Mouse (Mus musculus) brown adipose tissue, adult 24 weeks (tissue): ENCODE measurements around the gene Ogg1. TPM values are rescaled to one million over a fixed set of nuclear protein-coding genes. Genes with fewer than 3 reads are reported as not detected.

Source experiments
- H3K27ac ChIP-seq: fragments of 200-500 bp; replicated peaks from 2 replicates; pipeline ENCODE4 v1.5.1; 2012; ENCODE audit warnings: low read depth, mild to moderate bottlenecking, low read length
- H3K4me1 ChIP-seq: fragments of 200-500 bp; 2 replicates; pipeline ENCODE4 v1.6.1; 2012; ENCODE audit warnings: low read length, mixed read lengths; ENCODE audit not compliant: control insufficient read depth, insufficient read depth, insufficient read length
- H3K4me3 ChIP-seq: fragments of 200-500 bp; 2 replicates; pipeline ENCODE4 v1.5.1; 2012; ENCODE audit warnings: low read depth, mild to moderate bottlenecking, low read length, moderate library complexity; ENCODE audit not compliant: insufficient read depth
- polyA plus RNA-seq: library from polyadenylated mRNA; stranded (reverse); fragments of >200 nt; gene quantifications from 2 replicates; pipeline ENCODE4 v1.2.4, GENCODE M21; 2012; ENCODE audit not compliant: missing spikeins, insufficient read depth, insufficient read length

Ogg1 gene
- polyA plus RNA-seq, 1 experiment, result 18.0 TPM

DNA sequence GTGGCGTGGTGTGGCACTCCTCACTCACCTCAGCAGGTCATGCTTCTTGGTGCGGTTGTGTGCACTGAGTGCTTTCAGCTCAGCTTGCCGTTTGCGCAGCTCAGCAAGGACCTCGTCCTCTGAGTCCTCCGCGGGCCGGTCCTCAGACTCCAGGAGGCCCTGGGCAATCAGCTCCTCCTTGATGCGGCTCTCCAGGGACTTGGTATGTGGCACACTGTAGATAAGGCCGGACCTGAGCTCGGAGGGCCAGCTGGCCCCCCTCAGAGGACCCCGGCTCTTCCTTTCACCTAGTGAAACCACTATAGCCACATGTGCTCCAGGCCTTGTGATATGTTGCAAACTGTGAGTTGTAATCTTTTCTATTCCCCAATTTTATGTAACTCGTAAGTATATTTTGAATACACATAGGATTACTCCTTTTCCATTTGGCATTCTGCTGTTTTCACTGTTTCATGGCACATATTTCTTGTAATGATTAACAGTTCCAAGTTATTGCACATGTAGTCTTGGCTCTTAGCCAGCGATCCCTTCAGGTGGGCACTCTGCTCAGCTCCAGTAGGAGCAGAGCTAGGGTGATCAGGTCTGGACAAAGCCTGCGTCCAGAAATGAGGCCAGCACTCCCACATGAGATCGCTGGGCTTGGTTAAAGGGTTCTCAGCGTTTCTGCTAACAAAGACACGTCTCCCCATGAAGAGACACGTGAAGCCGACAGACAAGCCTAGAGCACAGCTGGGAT lies 43.6 kb downstream of the Ogg1 start:
- H3K27ac ChIP-seq, result no peak overlapping the region
- H3K4me3 ChIP-seq, result no peak overlapping the region
- no peaks in the 10 kb centered on the region for H3K4me1 ChIP-seq

GRCm38 (mm10) chr6:113373491-113373890 lies 46.7 kb downstream of the Ogg1 start:
- Histone ChIP-seq H3K4me1 (no peaks in the 10 kb centered on the region), H3K27ac (no peak overlapping the region), H3K4me3 (no peak overlapping the region)

DNA sequence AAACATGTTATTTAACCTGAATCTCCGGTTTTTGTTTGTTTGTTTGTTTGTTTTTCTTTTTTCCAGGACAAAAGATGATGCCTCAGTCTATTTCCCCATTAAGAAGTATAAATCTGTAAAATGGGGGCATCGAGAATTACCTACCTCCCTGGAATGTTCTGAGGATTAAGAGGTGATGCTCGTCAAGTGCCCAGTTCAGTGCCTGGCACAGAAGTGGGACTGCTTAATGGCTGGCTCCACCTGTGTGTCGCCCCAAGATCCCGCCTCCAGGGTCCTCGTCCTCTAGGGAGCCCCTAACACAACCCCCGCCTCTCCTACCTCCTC lies 50.4 kb downstream of the Ogg1 start:
- Histone ChIP-seq H3K4me3 (peak overlapping the region; percentile 61), H3K4me1 (peaks cover 4% of the 10 kb centered on the region; the same call in 1 of the 2 replicates), H3K27ac (peak overlapping the region; percentile 83)

DNA sequence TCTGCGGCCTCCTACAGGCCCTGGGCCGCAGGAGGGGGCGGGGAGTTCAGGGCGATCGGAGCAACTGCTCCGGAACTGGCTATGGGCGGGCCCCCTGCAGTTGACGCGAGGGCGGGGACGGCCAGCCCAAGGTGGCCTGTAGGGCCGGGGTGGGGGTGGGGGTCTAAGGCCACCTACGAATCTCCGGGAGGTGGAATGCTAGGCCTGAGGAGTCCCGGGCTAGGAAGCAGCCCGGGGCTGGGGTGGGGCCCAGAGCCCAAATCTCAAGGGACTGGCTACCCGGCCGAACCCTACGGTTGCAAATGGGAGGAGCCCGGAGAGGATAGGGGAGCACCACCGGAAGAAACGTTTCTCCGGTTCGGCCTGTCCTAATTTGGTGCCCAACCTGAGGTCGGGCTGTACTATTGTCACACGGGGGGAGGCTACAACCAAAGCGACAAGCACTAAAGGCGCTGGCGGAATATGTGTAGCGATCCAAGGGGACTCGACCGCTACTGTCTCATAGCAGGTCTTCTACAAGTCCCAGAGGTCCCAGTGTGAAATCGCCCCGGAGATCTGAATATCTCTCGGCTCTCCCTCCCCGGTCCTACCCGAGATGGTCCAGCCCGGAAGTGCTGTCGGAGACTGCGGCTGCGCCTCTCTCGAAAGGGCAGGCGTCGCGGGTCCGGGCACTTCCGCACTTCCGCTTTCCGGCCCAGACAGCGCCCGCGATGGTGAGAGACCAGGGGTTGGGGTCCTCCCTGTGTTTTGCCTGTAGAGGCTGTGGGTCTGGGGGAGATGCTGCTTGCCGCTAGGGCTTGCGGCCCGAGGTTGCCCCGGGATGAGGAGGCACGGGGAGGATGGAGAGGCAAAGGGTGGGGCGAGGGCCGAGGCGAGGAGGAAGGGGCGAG lies 51.0 kb downstream of the Ogg1 start, which contains the start of the genes Tada3 and Arpc4:
TSS of gene Tada3 (minus strand) at position 388 of the 890 bp plus-strand sequence.
TSS of gene Arpc4 (plus strand) at position 620 of the 890 bp plus-strand sequence.
- Histone ChIP-seq H3K27ac (peak within 1 kb of the TSS; percentile 99), H3K4me1 (peaks cover 4% of the 10 kb centered on the region; the same call in 1 of the 2 replicates), H3K4me3 (peak within 1 kb of the TSS; percentile 83)

- H3K4me1 ChIP-seq, result peaks cover 4% of the 10 kb centered on the region; the same call in 1 of the 2 replicates
- peak overlapping the region; percentile 49 for H3K4me3 ChIP-seq
- H3K27ac ChIP-seq, result no peak overlapping the region; the same call in 1 of the 2 replicates
Measured at GRCm38 (mm10) chr6:113379246-113379645, 52.5 kb downstream of the Ogg1 start.

DNA sequence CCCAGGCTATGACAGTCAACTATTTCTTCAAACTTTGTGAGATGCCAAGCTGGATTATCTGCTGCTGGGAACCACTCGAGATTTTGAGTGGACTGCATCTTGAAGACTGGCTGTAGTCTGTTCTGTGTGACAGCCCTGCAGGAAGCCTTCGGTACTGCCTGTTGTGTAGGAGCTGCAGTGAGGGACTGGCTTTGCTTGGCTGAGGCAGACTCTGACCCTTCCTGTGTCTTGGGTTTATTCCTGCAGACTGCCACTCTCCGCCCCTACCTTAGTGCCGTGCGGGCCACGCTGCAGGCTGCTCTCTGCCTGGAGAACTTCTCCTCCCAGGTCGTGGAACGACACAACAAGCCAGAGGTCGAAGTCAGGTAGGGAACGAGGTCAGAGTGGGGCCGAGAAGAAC lies 53.7 kb downstream of the Ogg1 start:
- Histone ChIP-seq H3K4me1 (peaks cover 4% of the 10 kb centered on the region; the same call in 1 of the 2 replicates), H3K27ac (no peak overlapping the region), H3K4me3 (no peak overlapping the region)

- Histone ChIP-seq H3K4me3 (no peak overlapping the region), H3K27ac (no peak overlapping the region), H3K4me1 (no peaks in the 10 kb centered on the region; the same call in 1 of the 2 replicates)
Measured at GRCm38 (mm10) chr6:113384351-113384927, 57.7 kb downstream of the Ogg1 start.

Other genes starting within 250 kb of the Ogg1 start
- gene Setd5, start 249.6 kb upstream of the Ogg1 start, polyA plus RNA-seq, result 17.0 and 19.0 TPM in 2 replicates
- gene Lhfpl4, start 131.6 kb upstream of the Ogg1 start, polyA plus RNA-seq, result 0.87 and 1.3 TPM in 2 replicates
- 26.3 and 37.1 TPM in 2 replicates for gene Mtmr14, start 89.1 kb upstream of the Ogg1 start, polyA plus RNA-seq
- gene Cpne9, start 44.7 kb upstream of the Ogg1 start, polyA plus RNA-seq, result 0.44 and 0.71 TPM in 2 replicates
- 12.6 and 15.1 TPM in 2 replicates for gene Brpf1, start 19.8 kb upstream of the Ogg1 start, polyA plus RNA-seq
- 33.2 and 39.0 TPM in 2 replicates for gene Camk1, start 17.0 kb downstream of the Ogg1 start, polyA plus RNA-seq
- gene Tada3, start 50.9 kb downstream of the Ogg1 start, polyA plus RNA-seq, result 19.7 and 31.6 TPM in 2 replicates
- gene Arpc4, start 51.1 kb downstream of the Ogg1 start, polyA plus RNA-seq, result 70.6 and 98.1 TPM in 2 replicates
- 0.83 and 1.0 TPM in 2 replicates for gene Ttll3, start 62.3 kb downstream of the Ogg1 start, polyA plus RNA-seq
- 15.7 and 17.8 TPM in 2 replicates for gene Rpusd3, start 92.4 kb downstream of the Ogg1 start, polyA plus RNA-seq
- gene Cidec, start 108.8 kb downstream of the Ogg1 start, polyA plus RNA-seq, result 797 and 1,047 TPM in 2 replicates
- 34.1 and 34.8 TPM in 2 replicates for gene Jagn1, start 115.6 kb downstream of the Ogg1 start, polyA plus RNA-seq
- gene Il17re, start 131.5 kb downstream of the Ogg1 start, polyA plus RNA-seq, result 5.9 and 8.7 TPM in 2 replicates
- gene Il17rc, start 144.5 kb downstream of the Ogg1 start, polyA plus RNA-seq, result 9.0 and 10.2 TPM in 2 replicates
- gene Creld1, start 156.3 kb downstream of the Ogg1 start, polyA plus RNA-seq, result 40.6 and 44.4 TPM in 2 replicates
- gene Prrt3, start 175.0 kb downstream of the Ogg1 start, polyA plus RNA-seq, result not detected in 2 replicates
- gene Emc3, start 204.7 kb downstream of the Ogg1 start, polyA plus RNA-seq, result 52.2 and 77.4 TPM in 2 replicates
- 0.48 TPM in 1 of 2 replicates, not detected in the other for gene Fancd2, start 204.7 kb downstream of the Ogg1 start, polyA plus RNA-seq